Mouse (Mus musculus): ENCODE results near the gene Ubxn10. TPM values are rescaled to one million over a fixed set of nuclear protein-coding genes. Genes with fewer than 3 reads are reported as not detected.
A peak's percentile ranks its signal among the peaks of the same experiment; 100 is the strongest.

Ubxn10 gene
- polyA plus RNA-seq, 1 experiment: not detected

DNA sequence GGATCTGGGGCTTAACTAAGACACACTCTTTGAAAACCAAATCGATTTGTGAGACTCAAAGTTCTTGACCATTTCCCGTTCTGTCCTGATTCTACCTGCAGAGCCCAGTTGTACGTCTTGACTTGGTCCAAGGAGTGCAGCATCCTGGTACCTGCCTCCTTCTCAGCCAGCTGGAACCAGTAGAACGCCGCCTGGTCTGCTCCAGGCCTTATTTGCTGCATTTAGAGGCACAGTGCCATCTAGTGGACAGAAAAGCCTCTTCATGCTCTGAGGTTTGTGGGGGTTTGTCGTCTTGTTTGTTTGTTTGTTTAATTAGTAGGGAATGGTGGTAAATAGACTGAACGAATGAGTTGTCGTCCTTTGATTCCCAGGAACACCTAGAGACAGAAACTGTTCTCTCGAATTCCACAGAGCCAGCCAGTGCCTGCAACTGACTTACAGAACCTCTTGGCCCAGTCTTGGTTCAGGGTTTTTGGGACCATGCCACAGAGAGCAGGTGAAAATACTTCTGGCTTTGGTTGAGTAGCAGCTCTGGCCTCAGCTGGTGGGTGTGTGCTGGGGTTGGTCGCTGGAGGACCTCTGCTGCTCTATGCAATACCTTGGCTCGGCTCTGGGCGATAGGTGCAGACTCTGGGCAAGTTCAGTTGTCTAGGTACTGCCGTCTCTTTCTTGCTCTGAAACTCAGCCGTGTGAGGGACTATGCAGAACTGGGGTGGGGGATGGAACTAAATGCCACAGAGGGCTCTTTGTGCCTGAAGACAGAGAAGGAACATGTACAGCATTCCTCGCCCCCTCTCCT lies 36.6 kb downstream of the Ubxn10 start:
- H3K4me3 ChIP-seq (ENCODE audit: insufficient read depth, poor library complexity, severe bottlenecking): no peak overlapping the region
- peaks cover 16% of the 10 kb centered on the region for H3K27me3 ChIP-seq (ENCODE audit: control insufficient read depth, insufficient read depth, insufficient read length)
- peak; percentile 37 for TF ChIP-seq CTCF (IDR thresholded peaks at IDR 0.05; ENCODE audit: control insufficient read depth, insufficient read depth, insufficient read length)
- TF ChIP-seq CEBPB (IDR thresholded peaks at IDR 0.05; ENCODE audit: low read depth): no peak
- TF ChIP-seq USF1 (IDR thresholded peaks at IDR 0.05; ENCODE audit: low read depth): no peak
- no peak for TF ChIP-seq MYOG (IDR thresholded peaks at IDR 0.05; ENCODE audit: control insufficient read depth, extremely low read depth, insufficient read length)
- no peak for TF ChIP-seq MAX (IDR thresholded peaks at IDR 0.05)
- no peak for TF ChIP-seq MYOD1 (IDR thresholded peaks at IDR 0.05; ENCODE audit: control insufficient read depth, insufficient read length, low read depth)

DNA sequence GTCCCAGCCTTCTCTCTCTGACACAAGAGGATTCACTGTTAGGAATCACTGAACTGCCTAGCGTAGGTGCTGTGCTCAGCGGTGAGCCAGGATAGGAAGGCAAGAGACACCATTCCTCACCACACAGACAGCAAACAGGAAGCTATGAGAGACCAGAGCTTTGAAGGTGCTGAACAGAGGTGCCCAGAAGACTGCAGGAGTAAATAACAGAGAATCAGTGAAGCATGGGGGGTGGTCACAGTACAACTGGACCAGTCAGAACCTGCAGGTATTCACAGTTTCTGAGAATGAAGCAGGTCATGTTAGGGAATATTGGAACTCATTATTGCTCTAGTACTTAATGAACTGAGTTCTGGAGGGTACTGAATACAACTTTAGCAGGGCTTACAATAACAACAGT lies 38.7 kb downstream of the Ubxn10 start:
- TF ChIP-seq MYOD1 (IDR thresholded peaks at IDR 0.05; ENCODE audit: control insufficient read depth, insufficient read length, low read depth) (no peak), CEBPB (IDR thresholded peaks at IDR 0.05; ENCODE audit: low read depth) (no peak), FOSL1 (IDR thresholded peaks at IDR 0.05; ENCODE audit: insufficient read depth, low read length, poor library complexity, severe bottlenecking) (no peak), USF1 (IDR thresholded peaks at IDR 0.05; ENCODE audit: low read depth) (no peak), MAX (IDR thresholded peaks at IDR 0.05) (no peak), CTCF (IDR thresholded peaks at IDR 0.05; ENCODE audit: control insufficient read depth, insufficient read depth, insufficient read length) (no peak), MYOG (IDR thresholded peaks at IDR 0.05; ENCODE audit: control insufficient read depth, extremely low read depth, insufficient read length) (no peak)
- Histone ChIP-seq H3ac (ENCODE audit: control insufficient read depth, insufficient read length, low read depth) (no peak overlapping the region), H3K36me3 (ENCODE audit: control insufficient read depth, insufficient read depth) (no peaks in the 10 kb centered on the region), H3K4me3 (ENCODE audit: insufficient read depth, poor library complexity, severe bottlenecking) (no peak overlapping the region), H3K79me3 (ENCODE audit: low read depth) (no peaks in the 10 kb centered on the region), H3K27me3 (ENCODE audit: control insufficient read depth, insufficient read depth, insufficient read length) (peaks cover 25% of the 10 kb centered on the region), H3K79me2 (ENCODE audit: control insufficient read depth, insufficient read depth) (no peaks in the 10 kb centered on the region)

More for the DNA sequence above, 36.6 kb downstream of the Ubxn10 start:
- no peaks in the 10 kb centered on the region for H3K79me2 ChIP-seq (ENCODE audit: control insufficient read depth, insufficient read depth)
- H3K36me3 ChIP-seq (ENCODE audit: control insufficient read depth, insufficient read depth): no peaks in the 10 kb centered on the region
- no peaks in the 10 kb centered on the region for H3K79me3 ChIP-seq (ENCODE audit: low read depth)
- no peak overlapping the region for H3ac ChIP-seq (ENCODE audit: control insufficient read depth, insufficient read length, low read depth)

- Histone ChIP-seq H3K79me2 (ENCODE audit: control insufficient read depth, insufficient read depth) (no peaks in the 10 kb centered on the region), H3K4me3 (ENCODE audit: insufficient read depth, poor library complexity, severe bottlenecking) (no peak overlapping the region), H3K79me3 (ENCODE audit: low read depth) (no peaks in the 10 kb centered on the region), H3ac (ENCODE audit: control insufficient read depth, insufficient read length, low read depth) (no peak overlapping the region), H3K36me3 (ENCODE audit: control insufficient read depth, insufficient read depth) (no peaks in the 10 kb centered on the region), H3K27me3 (ENCODE audit: control insufficient read depth, insufficient read depth, insufficient read length) (peaks cover 23% of the 10 kb centered on the region)
- TF ChIP-seq CTCF (IDR thresholded peaks at IDR 0.05; ENCODE audit: control insufficient read depth, insufficient read depth, insufficient read length): no peak
- no peak for TF ChIP-seq USF1 (IDR thresholded peaks at IDR 0.05; ENCODE audit: low read depth)
- TF ChIP-seq FOSL1 (IDR thresholded peaks at IDR 0.05; ENCODE audit: insufficient read depth, low read length, poor library complexity, severe bottlenecking): no peak
- TF ChIP-seq MYOG (IDR thresholded peaks at IDR 0.05; ENCODE audit: control insufficient read depth, extremely low read depth, insufficient read length): no peak
- no peak for TF ChIP-seq MYOD1 (IDR thresholded peaks at IDR 0.05; ENCODE audit: control insufficient read depth, insufficient read length, low read depth)
- TF ChIP-seq MAX (IDR thresholded peaks at IDR 0.05): no peak
- TF ChIP-seq CEBPB (IDR thresholded peaks at IDR 0.05; ENCODE audit: low read depth): no peak
Observed at GRCm38 (mm10) chr4:138697166-138697860, 39.7 kb downstream of the Ubxn10 start.

GRCm38 (mm10) chr4:138696720-138697119 lies 40.2 kb downstream of the Ubxn10 start:
- Histone ChIP-seq H3K79me3 (ENCODE audit: low read depth) (no peaks in the 10 kb centered on the region), H3K4me3 (ENCODE audit: insufficient read depth, poor library complexity, severe bottlenecking) (no peak overlapping the region), H3K36me3 (ENCODE audit: control insufficient read depth, insufficient read depth) (no peaks in the 10 kb centered on the region), H3ac (ENCODE audit: control insufficient read depth, insufficient read length, low read depth) (no peak overlapping the region), H3K79me2 (ENCODE audit: control insufficient read depth, insufficient read depth) (no peaks in the 10 kb centered on the region), H3K27me3 (ENCODE audit: control insufficient read depth, insufficient read depth, insufficient read length) (peaks cover 24% of the 10 kb centered on the region)
- TF ChIP-seq MYOG (IDR thresholded peaks at IDR 0.05; ENCODE audit: control insufficient read depth, extremely low read depth, insufficient read length) (no peak), MYOD1 (IDR thresholded peaks at IDR 0.05; ENCODE audit: control insufficient read depth, insufficient read length, low read depth) (no peak), CTCF (IDR thresholded peaks at IDR 0.05; ENCODE audit: control insufficient read depth, insufficient read depth, insufficient read length) (no peak), USF1 (IDR thresholded peaks at IDR 0.05; ENCODE audit: low read depth) (no peak), FOSL1 (IDR thresholded peaks at IDR 0.05; ENCODE audit: insufficient read depth, low read length, poor library complexity, severe bottlenecking) (no peak), MAX (IDR thresholded peaks at IDR 0.05) (no peak), CEBPB (IDR thresholded peaks at IDR 0.05; ENCODE audit: low read depth) (no peak)

DNA sequence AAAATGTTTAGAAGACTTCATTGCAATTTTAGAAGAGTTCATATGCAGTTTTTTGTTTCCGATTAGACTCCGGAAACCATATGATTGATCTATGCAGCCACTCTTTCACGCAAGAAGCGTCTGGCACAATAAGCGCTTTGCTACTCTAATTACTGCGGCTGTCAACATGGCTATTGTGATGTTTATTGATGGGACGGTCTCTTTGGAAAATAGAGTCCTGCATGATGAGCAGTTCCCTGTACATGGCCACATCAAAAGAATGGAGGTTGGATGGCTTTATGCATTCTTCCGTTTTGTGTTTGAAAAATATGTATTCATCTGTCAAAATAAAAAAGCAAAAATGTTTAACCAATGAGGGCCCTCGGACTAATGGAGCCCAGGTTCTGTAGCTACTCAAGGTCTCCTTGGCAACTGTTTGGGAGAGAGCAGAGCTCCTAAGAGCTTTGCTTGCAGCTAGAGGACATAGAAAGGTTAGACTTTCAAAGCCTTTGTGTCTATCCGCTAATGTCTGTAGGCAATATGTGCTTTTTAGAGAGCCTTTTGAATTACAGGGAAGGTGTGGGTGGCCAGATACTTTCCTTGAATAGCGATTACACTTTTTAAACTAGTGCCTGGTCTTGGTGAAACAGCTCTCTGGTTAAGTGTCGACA lies 43.8 kb downstream of the Ubxn10 start:
- H3K27me3 ChIP-seq (ENCODE audit: control insufficient read depth, insufficient read depth, insufficient read length): peaks cover 39% of the 10 kb centered on the region

More for the DNA sequence above, 43.8 kb downstream of the Ubxn10 start:
- Histone ChIP-seq H3K36me3 (ENCODE audit: control insufficient read depth, insufficient read depth) (no peaks in the 10 kb centered on the region), H3K79me3 (ENCODE audit: low read depth) (no peaks in the 10 kb centered on the region), H3ac (ENCODE audit: control insufficient read depth, insufficient read length, low read depth) (no peak overlapping the region), H3K4me3 (ENCODE audit: insufficient read depth, poor library complexity, severe bottlenecking) (no peak overlapping the region), H3K79me2 (ENCODE audit: control insufficient read depth, insufficient read depth) (no peaks in the 10 kb centered on the region)
- no peak for TF ChIP-seq CEBPB (IDR thresholded peaks at IDR 0.05; ENCODE audit: low read depth)
- no peak for TF ChIP-seq MAX (IDR thresholded peaks at IDR 0.05)
- no peak for TF ChIP-seq FOSL1 (IDR thresholded peaks at IDR 0.05; ENCODE audit: insufficient read depth, low read length, poor library complexity, severe bottlenecking)
- TF ChIP-seq CTCF (IDR thresholded peaks at IDR 0.05; ENCODE audit: control insufficient read depth, insufficient read depth, insufficient read length): no peak
- no peak for TF ChIP-seq MYOD1 (IDR thresholded peaks at IDR 0.05; ENCODE audit: control insufficient read depth, insufficient read length, low read depth)
- no peak for TF ChIP-seq USF1 (IDR thresholded peaks at IDR 0.05; ENCODE audit: low read depth)
- no peak for TF ChIP-seq MYOG (IDR thresholded peaks at IDR 0.05; ENCODE audit: control insufficient read depth, extremely low read depth, insufficient read length)

Measured in C2C12 (cell line).